Mouse (Mus musculus) ovary, adult 10 weeks (tissue): Measurements from ENCODE around the gene Tmem116. TPM values are rescaled to one million over a fixed set of nuclear protein-coding genes. Genes with fewer than 3 reads are reported as not detected.

Experiments
- polyA plus RNA-seq: library from polyadenylated mRNA; stranded (reverse); fragments of 350-450 nt; fragmentation: Illumina TruSeq; extraction: RNeasy Lipid Tissue Mini Kit (QIAGEN cat#74804); gene quantifications from one replicate; pipeline ENCODE4 v1.2.3, GENCODE M21; 2014

Tmem116 gene
- not detected for polyA plus RNA-seq

GRCm38 (mm10) chr5:121451644-121452025, at the start of gene Tmem116:
Tmem116 (plus strand) TSS chr5:121451893.

GRCm38 (mm10) chr5:121452026-121452869, 555 bp downstream of the Tmem116 start, which contains the start of gene Erp29:
Erp29 (minus strand) TSS chr5:121452506.

DNA sequence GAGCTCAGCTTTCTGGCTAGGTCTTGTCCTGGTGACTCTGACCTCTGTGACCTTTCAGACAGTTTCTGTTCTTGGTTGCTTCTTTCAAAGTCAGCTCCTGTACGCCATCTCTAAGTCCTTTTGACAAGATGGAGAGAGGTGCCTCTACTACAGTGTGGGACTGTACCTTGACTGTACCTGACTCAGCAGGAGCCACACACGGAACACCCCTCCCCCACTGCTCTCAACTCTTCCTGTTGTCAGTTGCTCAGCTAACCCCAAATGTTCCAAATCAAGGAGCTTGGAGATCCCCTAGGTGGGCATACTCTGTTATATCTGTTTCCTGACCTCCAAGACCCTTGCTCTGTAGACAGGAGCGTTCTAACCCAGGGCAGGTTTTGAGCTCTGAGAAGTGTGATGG, 51.5 kb downstream of the Tmem116 start, which contains the start of gene Adam1b:
Gene Adam1b, minus strand, starts transcription at position 205 of the 400 bp plus-strand sequence.

DNA sequence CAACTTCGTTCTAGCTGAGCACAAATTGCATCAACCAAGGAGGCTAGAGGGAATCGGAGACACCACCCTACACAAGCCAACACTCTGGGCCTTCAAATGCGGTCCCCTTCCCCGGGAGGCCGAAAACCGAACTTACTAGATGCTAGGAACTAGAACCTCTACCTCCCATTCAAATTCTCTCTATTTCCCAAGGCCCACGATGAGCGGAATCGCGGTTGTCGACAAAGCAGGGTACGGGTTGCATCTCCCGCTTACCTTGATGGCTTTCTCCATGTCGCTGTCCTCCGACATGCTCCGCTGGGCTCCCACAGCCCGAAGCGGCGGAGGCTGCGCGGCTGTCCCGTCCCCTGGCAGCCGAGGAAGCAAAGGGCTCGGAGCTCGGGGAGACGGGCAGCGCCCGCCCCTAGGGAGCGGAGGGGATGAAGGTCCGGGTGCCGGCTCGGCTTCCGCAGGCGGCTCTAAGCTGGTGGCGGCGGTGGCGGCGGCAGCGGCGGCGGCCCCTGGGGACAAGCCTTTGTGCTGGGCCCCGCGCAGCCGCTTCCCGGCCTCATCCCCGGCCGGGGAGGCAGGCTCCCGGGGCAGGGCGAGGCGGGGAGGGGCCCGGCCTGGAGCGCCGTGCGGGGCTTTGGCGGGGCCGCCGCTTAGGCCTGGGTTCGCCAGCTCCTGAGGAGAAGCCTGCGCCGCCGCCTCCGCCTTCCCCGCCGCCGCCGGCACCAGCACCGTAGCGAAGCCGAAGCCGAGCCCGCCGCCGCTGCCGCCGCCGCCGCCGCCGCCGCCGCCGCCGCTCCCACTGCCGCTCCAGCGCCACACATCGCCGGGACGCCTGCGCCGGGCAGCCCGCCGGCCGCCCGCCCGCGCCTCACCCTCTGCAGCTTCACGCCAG, 93.5 kb downstream of the Tmem116 start, which contains the start of the genes Adam1a and Gm42878:
Gene Adam1a, minus strand, starts transcription at position 573 of the 883 bp plus-strand sequence.
Gene Gm42878, minus strand, starts transcription at position 573 of the 883 bp plus-strand sequence.

GRCm38 (mm10) chr5:121545793-121546529, 94.3 kb downstream of the Tmem116 start, which contains the start of gene Mapkapk5:
Mapkapk5 (minus strand) TSS chr5:121545905.

Other genes with a start within 250 kb of the Tmem116 start
- gene Rpl6, start 247.4 kb upstream of the Tmem116 start, polyA plus RNA-seq, result 311 TPM
- gene Hectd4, start 231.7 kb upstream of the Tmem116 start, polyA plus RNA-seq, result 3.1 TPM
- 12.7 TPM for gene Trafd1, start 66.3 kb upstream of the Tmem116 start, polyA plus RNA-seq
- 46.7 TPM for gene Naa25, start 54.0 kb upstream of the Tmem116 start, polyA plus RNA-seq
- gene Erp29, start 613 bp downstream of the Tmem116 start, polyA plus RNA-seq, result 10.5 TPM
- not detected for gene Adam1b, start 51.5 kb downstream of the Tmem116 start, polyA plus RNA-seq
- gene Adam1a, start 93.6 kb downstream of the Tmem116 start, polyA plus RNA-seq, result 2.5 TPM
- not detected for gene Gm42878, start 93.6 kb downstream of the Tmem116 start, polyA plus RNA-seq
- 36.1 TPM for gene Mapkapk5, start 94.0 kb downstream of the Tmem116 start, polyA plus RNA-seq
- gene Aldh2, start 141.9 kb downstream of the Tmem116 start, polyA plus RNA-seq, result 4.9 TPM
- 3.5 TPM for gene Acad12, start 167.0 kb downstream of the Tmem116 start, polyA plus RNA-seq
- 0.88 TPM for gene Acad10, start 208.6 kb downstream of the Tmem116 start, polyA plus RNA-seq
- 29.4 TPM for gene Brap, start 208.7 kb downstream of the Tmem116 start, polyA plus RNA-seq